Mouse (Mus musculus) liver, postnatal 0 days (tissue): Measurements from ENCODE around the gene 1600014C23Rik. TPM values are rescaled to one million over a fixed set of nuclear protein-coding genes. Genes with fewer than 3 reads are reported as not detected.

Source experiments
- ATAC-seq: fragments of 200-750 bp; cut with Nextera tagmentation; 2 replicates; pipeline ENCODE4 v1.8.0; 2017; ENCODE audit warnings: mild to moderate bottlenecking, moderate library complexity
- DNase-seq: peaks from one replicate; pipeline ENCODE4 v3.0.0-alpha.2; 2016
- H3K27ac ChIP-seq: fragments of 300-500 bp; sonication (generic); 2 replicates; pipeline ENCODE4 v1.5.1; 2014; ENCODE audit warnings: antibody characterized with exemption, moderate library complexity, mild to moderate bottlenecking, low read depth
- H3K27me3 ChIP-seq: fragments of 300-500 bp; sonication (generic); 2 replicates; pipeline ENCODE4 v1.6.1; 2014; ENCODE audit warnings: low read length, control low read depth, mixed read lengths; ENCODE audit not compliant: insufficient read depth
- H3K36me3 ChIP-seq: fragments of 300-500 bp; sonication (generic); replicated peaks from 2 replicates; pipeline ENCODE4 v1.6.1; 2014; ENCODE audit warnings: mild to moderate bottlenecking, control low read depth, low read length, moderate library complexity, mixed read lengths; ENCODE audit not compliant: insufficient read depth
- H3K4me1 ChIP-seq: fragments of 300-500 bp; sonication (generic); 2 replicates; pipeline ENCODE4 v1.6.1; 2014; ENCODE audit warnings: antibody characterized with exemption, mild to moderate bottlenecking, control low read depth; ENCODE audit not compliant: insufficient read depth
- H3K4me2 ChIP-seq: fragments of 300-500 bp; sonication (generic); 2 replicates; pipeline ENCODE4 v1.6.1; 2014; ENCODE audit warnings: low read depth, mild to moderate bottlenecking, low read length, moderate library complexity, mixed read lengths
- H3K4me3 ChIP-seq: fragments of 300-500 bp; sonication (generic); 2 replicates; pipeline ENCODE4 v1.5.1; 2014; ENCODE audit warnings: low read depth, low read length
- H3K9ac ChIP-seq: fragments of 300-500 bp; sonication (generic); replicated peaks from 2 replicates; pipeline ENCODE4 v1.6.1; 2014; ENCODE audit warnings: mild to moderate bottlenecking, moderate library complexity
- H3K9me3 ChIP-seq: fragments of 300-500 bp; sonication (generic); 2 replicates; pipeline ENCODE4 v1.6.1; 2016; ENCODE audit warnings: mild to moderate bottlenecking, control low read depth, low read length, mixed read lengths
- CTCF ChIP-seq: sonication (generic); IDR thresholded peaks from 2 replicates; pipeline ENCODE4 v1.5.1; 2016; ENCODE audit warnings: antibody characterized with exemption, low read depth
- EP300 ChIP-seq: IDR thresholded peaks from 2 replicates; pipeline ENCODE4 v1.6.1; 2016; ENCODE audit warnings: antibody characterized with exemption, low read depth, mild to moderate bottlenecking
- WGBS: fragments of 180-500 bp; shearing (Covaris S2); extraction: QIAGEN DNeasy Blood & Tissue Kit; methylation state at CpG from one replicate; pipeline ENCODE4 v1.1.7; 2014; ENCODE audit not compliant: insufficient replicate concordance; 5-methylcytosine and 5-hydroxymethylcytosine counted together
- polyA plus RNA-seq: library from polyadenylated mRNA; unstranded; fragments of >200 nt; fragmentation: Nextera tagmentation; extraction: Ambion mirVana; gene quantifications from 2 replicates; pipeline ENCODE4 v1.2.1, GENCODE M21; 2015

1600014C23Rik gene
- not detected in 2 replicates for polyA plus RNA-seq

- H3K4me1 ChIP-seq: peaks cover 40% of the 10 kb centered on the region
- peaks cover 15% of the 10 kb centered on the region for H3K27me3 ChIP-seq
- peak within 1 kb of the TSS; percentile 39 for H3K4me3 ChIP-seq
- TF ChIP-seq CTCF: no peak
- TF ChIP-seq EP300: no peak
- H3K27ac ChIP-seq: no peak within 1 kb of the TSS
- no peaks in the 10 kb centered on the region for H3K36me3 ChIP-seq
- H3K4me2 ChIP-seq: peak within 1 kb of the TSS; percentile 78
- peak within 1 kb of the TSS; percentile 48 for H3K9ac ChIP-seq
- peak; percentile 72 for DNase-seq
- no peaks in the 10 kb centered on the region for H3K9me3 ChIP-seq
- 1% methylated on average over 39 of the region's 41 CpGs for WGBS
- ATAC-seq: peak; percentile 14
Observed at GRCm38 (mm10) chr17:45733735-45734301, at the start of gene 1600014C23Rik. TSS of gene 1600014C23Rik (minus strand) at chr17:45733844.

GRCm38 (mm10) chr17:45778446-45778845 is 44.8 kb upstream of the 1600014C23Rik start:
- H3K4me3 ChIP-seq: no peak overlapping the region
- no peak overlapping the region for H3K4me2 ChIP-seq
- no peak overlapping the region for H3K27ac ChIP-seq
- no peaks in the 10 kb centered on the region for H3K4me1 ChIP-seq
- TF ChIP-seq EP300 (no peak), CTCF (no peak)
- no peak for ATAC-seq
- no peaks in the 10 kb centered on the region for H3K27me3 ChIP-seq
- H3K36me3 ChIP-seq: no peaks in the 10 kb centered on the region
- H3K9ac ChIP-seq: no peak overlapping the region
- no peak for DNase-seq
- 77% methylated on average over 4 of the region's 4 CpGs for WGBS
- no peaks in the 10 kb centered on the region for H3K9me3 ChIP-seq

GRCm38 (mm10) chr17:45777431-45777830 is 43.8 kb upstream of the 1600014C23Rik start:
- WGBS: 67% methylated on average over 6 of the region's 6 CpGs
- no peaks in the 10 kb centered on the region for H3K27me3 ChIP-seq
- ATAC-seq (no peak), DNase-seq (no peak)
- no peak overlapping the region for H3K27ac ChIP-seq
- no peaks in the 10 kb centered on the region for H3K4me1 ChIP-seq
- H3K36me3 ChIP-seq: no peaks in the 10 kb centered on the region
- H3K9ac ChIP-seq: no peak overlapping the region
- no peak overlapping the region for H3K4me3 ChIP-seq
- H3K9me3 ChIP-seq: no peaks in the 10 kb centered on the region
- TF ChIP-seq EP300 (no peak), CTCF (no peak)
- H3K4me2 ChIP-seq: no peak overlapping the region

- no peak overlapping the region for H3K9ac ChIP-seq
- H3K4me3 ChIP-seq: no peak overlapping the region
- no peaks in the 10 kb centered on the region for H3K36me3 ChIP-seq
- TF ChIP-seq EP300 (no peak), CTCF (no peak)
- no peaks in the 10 kb centered on the region for H3K4me1 ChIP-seq
- no peaks in the 10 kb centered on the region for H3K9me3 ChIP-seq
- no peak overlapping the region for H3K27ac ChIP-seq
- H3K27me3 ChIP-seq: no peaks in the 10 kb centered on the region
- WGBS: 81% methylated on average over 8 of the region's 8 CpGs
- no peak overlapping the region for H3K4me2 ChIP-seq
- DNase-seq: no peak
- ATAC-seq: no peak
Observed at GRCm38 (mm10) chr17:45776185-45776584, 42.5 kb upstream of the 1600014C23Rik start.

- H3K4me2 ChIP-seq: no peak overlapping the region
- no peak overlapping the region for H3K27ac ChIP-seq
- no peaks in the 10 kb centered on the region for H3K27me3 ChIP-seq
- H3K9ac ChIP-seq: no peak overlapping the region
- TF ChIP-seq EP300 (no peak), CTCF (peak; percentile 49)
- H3K36me3 ChIP-seq: no peaks in the 10 kb centered on the region
- DNase-seq: no peak
- H3K4me1 ChIP-seq: no peaks in the 10 kb centered on the region
- H3K4me3 ChIP-seq: no peak overlapping the region
- H3K9me3 ChIP-seq: no peaks in the 10 kb centered on the region
- 86% methylated on average over 9 of the region's 9 CpGs for WGBS
- ATAC-seq: no peak
Observed at GRCm38 (mm10) chr17:45775468-45775867, 41.8 kb upstream of the 1600014C23Rik start.

GRCm38 (mm10) chr17:45772566-45772965 is 38.9 kb upstream of the 1600014C23Rik start:
- no peak for TF ChIP-seq CTCF
- TF ChIP-seq EP300: no peak
- Histone ChIP-seq H3K4me2 (no peak overlapping the region), H3K4me3 (no peak overlapping the region), H3K36me3 (no peaks in the 10 kb centered on the region), H3K4me1 (peaks cover 6% of the 10 kb centered on the region), H3K9ac (no peak overlapping the region; the same call in 1 of the 2 replicates), H3K27ac (no peak overlapping the region), H3K9me3 (no peaks in the 10 kb centered on the region), H3K27me3 (no peaks in the 10 kb centered on the region)
- DNase-seq (no peak), ATAC-seq (no peak)
- WGBS: 55% methylated on average over 3 of the region's 3 CpGs
